In genomic region chr2:26507961-26508391, GRCm38 (mm10) we compare ENCODE assay signal across 9 mouse cellular contexts. TPM values are rescaled to one million over a fixed set of nuclear protein-coding genes. Genes with fewer than 3 reads are reported as not detected.
DNase-seq lines count a peak whose midpoint lies in the region; ATAC-seq and TF ChIP-seq lines count a peak whose summit lies in the region.
"Had no signal": no experiment of that assay in that cellular context is flagged by ENCODE, and none has a peak within 500 bp of the region (broad histone marks: within the 10 kb centered on the region; RNA-seq: fewer than 3 reads in every experiment).

No protein-coding gene starts in this region.

- H3K4me2 ChIP-seq in forebrain, embryonic 12.5 days: peak overlapping the region; percentile 25
- no peak overlapping the region for H3K4me2 ChIP-seq in forebrain, embryonic 14.5 days (ENCODE audit: low read length)
- H3K4me2 ChIP-seq in CH12.LX (ENCODE audit: insufficient read depth, low read depth, poor library complexity, severe bottlenecking): peak overlapping the region; percentile 48
- peak overlapping the region; percentile 30 for H3K4me2 ChIP-seq in heart, embryonic 12.5 days
- H3K4me2 ChIP-seq in limb, embryonic 14.5 days (replicated peaks; ENCODE audit: low read depth, low read length, severe bottlenecking): peak overlapping the region; percentile 38

- no peak overlapping the region for H3K4me3 ChIP-seq in forebrain, embryonic 12.5 days (replicated peaks)
- H3K4me3 ChIP-seq in forebrain, embryonic 14.5 days (ENCODE audit: low read depth, low read length): no peak overlapping the region
- no peak overlapping the region for H3K4me3 ChIP-seq in CH12.LX (replicated peaks in 1 of 3; ENCODE audit: low read depth in 2 of 3, low read length in 2 of 3, poor library complexity in 1 of 3)
- H3K4me3 ChIP-seq in heart, embryonic 12.5 days: no peak overlapping the region
- no peak overlapping the region for H3K4me3 ChIP-seq in limb, embryonic 14.5 days (replicated peaks; ENCODE audit: low read length)

- WGBS in forebrain, embryonic 12.5 days: 20% methylated on average over 6 of the region's 6 CpGs
- 23% methylated on average over 6 of the region's 6 CpGs for WGBS in forebrain, embryonic 14.5 days
- WGBS in heart, embryonic 12.5 days: 11% methylated on average over 6 of the region's 6 CpGs
- 2% methylated on average over 6 of the region's 6 CpGs for WGBS in limb, embryonic 14.5 days

- intact Hi-C loops in gastrocnemius, postnatal 14 days (cut with DNase I; ENCODE audit: low total_unique reads): no loop called here

- TF ChIP-seq POLR2A in CH12.LX (IDR thresholded peaks at IDR 0.05; ENCODE audit: low read depth, low read length): no peak
- TF ChIP-seq POLR2A in limb, embryonic 14.5 days (IDR thresholded peaks at IDR 0.05; ENCODE audit: borderline replicate concordance, extremely low read depth, insufficient read depth, insufficient read length): no peak

- no peak for ATAC-seq in forebrain, embryonic 12.5 days (ENCODE audit: low FRiP score)
- no peak for ATAC-seq in forebrain, embryonic 14.5 days
- no peak for ATAC-seq in heart, embryonic 12.5 days (ENCODE audit: insufficient number of reproducible peaks, low FRiP score)
- peak; percentile 23 for ATAC-seq in limb, embryonic 14.5 days (ENCODE audit: low FRiP score, low read depth)
- no peak for ATAC-seq in frontal cortex, adult (ENCODE audit: low TSS enrichment)
- ATAC-seq in monocyte, adult 5-6 weeks (replicated peaks; ENCODE audit: insufficient number of reproducible peaks, low FRiP score, low TSS enrichment, poor library complexity, severe bottlenecking): no peak

- TF ChIP-seq CTCF in CH12.LX (conservative IDR thresholded peaks at IDR 0.05 in 1 of 2, IDR thresholded peaks at IDR 0.05 in 1 of 2; ENCODE audit: low read depth in 2 of 2, low read length in 2 of 2): no peak

- peaks cover 4% of the 10 kb centered on the region; the same call in 1 of the 2 replicates for H3K27me3 ChIP-seq in forebrain, embryonic 12.5 days
- H3K27me3 ChIP-seq in forebrain, embryonic 14.5 days (replicated peaks; ENCODE audit: control insufficient read depth, insufficient read depth, low read length): no peaks in the 10 kb centered on the region
- peaks cover 10% of the 10 kb centered on the region for H3K27me3 ChIP-seq in CH12.LX (replicated peaks)
- H3K27me3 ChIP-seq in heart, embryonic 12.5 days (replicated peaks): peaks cover 9% of the 10 kb centered on the region
- H3K27me3 ChIP-seq in limb, embryonic 14.5 days (ENCODE audit: control insufficient read depth, insufficient read depth, low read length): no peaks in the 10 kb centered on the region

- H3K27ac ChIP-seq in forebrain, embryonic 12.5 days: peak overlapping the region; percentile 66; the same call in 1 of the 2 replicates
- no peak overlapping the region for H3K27ac ChIP-seq in forebrain, embryonic 14.5 days (ENCODE audit: low read depth, low read length)
- H3K27ac ChIP-seq in CH12.LX (ENCODE audit: insufficient read depth, low read depth): no peak overlapping the region
- H3K27ac ChIP-seq in heart, embryonic 12.5 days (ENCODE audit: poor library complexity, severe bottlenecking): peak overlapping the region; percentile 77
- peak overlapping the region; percentile 91 for H3K27ac ChIP-seq in limb, embryonic 14.5 days (replicated peaks; ENCODE audit: low read depth, low read length)

- TF ChIP-seq EP300 in CH12.LX (IDR thresholded peaks at IDR 0.05; ENCODE audit: low read length): no peak

- no peaks in the 10 kb centered on the region for H3K9me3 ChIP-seq in forebrain, embryonic 12.5 days
- H3K9me3 ChIP-seq in forebrain, embryonic 14.5 days (replicated peaks; ENCODE audit: control insufficient read depth, low read length): no peaks in the 10 kb centered on the region
- H3K9me3 ChIP-seq in CH12.LX (replicated peaks; ENCODE audit: low read length): no peaks in the 10 kb centered on the region
- H3K9me3 ChIP-seq in heart, embryonic 12.5 days (replicated peaks): no peaks in the 10 kb centered on the region
- H3K9me3 ChIP-seq in limb, embryonic 14.5 days (ENCODE audit: control insufficient read depth, low read length): no peaks in the 10 kb centered on the region

- H3K4me1 ChIP-seq in forebrain, embryonic 12.5 days: peaks cover 57% of the 10 kb centered on the region
- peaks cover 12% of the 10 kb centered on the region for H3K4me1 ChIP-seq in forebrain, embryonic 14.5 days (ENCODE audit: control insufficient read depth, insufficient read depth, low read length)
- H3K4me1 ChIP-seq in CH12.LX (ENCODE audit: control insufficient read depth in 1 of 2, insufficient read depth in 2 of 2): peaks cover 30 to 67% of the 10 kb centered on the region in 2 experiments
- peaks cover 39% of the 10 kb centered on the region for H3K4me1 ChIP-seq in heart, embryonic 12.5 days (replicated peaks)
- H3K4me1 ChIP-seq in limb, embryonic 14.5 days (ENCODE audit: control insufficient read depth, insufficient read depth, low read length): peaks cover 41% of the 10 kb centered on the region

- no peak overlapping the region for H3K9ac ChIP-seq in forebrain, embryonic 12.5 days
- H3K9ac ChIP-seq in forebrain, embryonic 14.5 days (ENCODE audit: low read length): no peak overlapping the region
- H3K9ac ChIP-seq in CH12.LX (ENCODE audit: insufficient read depth, low read depth): peak overlapping the region; percentile 74
- no peak overlapping the region; the same call in 1 of the 2 replicates for H3K9ac ChIP-seq in heart, embryonic 12.5 days
- H3K9ac ChIP-seq in limb, embryonic 14.5 days (ENCODE audit: low read depth, low read length, severe bottlenecking): peak overlapping the region; percentile 38; the same call in 1 of the 2 replicates

- no peak for TF ChIP-seq RAD21 in CH12.LX (IDR thresholded peaks at IDR 0.05; ENCODE audit: low read depth, low read length)

- in situ Hi-C loops in CH12.LX (cut with MboI; ENCODE audit: low pct_ligation_motif_present, low pct_unique_long_range_greater_than_20kb, low sequenced_read_pairs): loop anchor here (5.0 kb wide), 1 partner anchor 39 kb away; no protein-coding TSS in a partner anchor

- no peak for DNase-seq in forebrain, embryonic 14.5 days (ENCODE audit: low spot score)
- DNase-seq in CH12.LX (ENCODE audit: extremely low read depth): no peak
- DNase-seq in limb, embryonic 14.5 days (ENCODE audit: low spot score): peak; percentile 43
- DNase-seq in gastrocnemius, postnatal 14 days: no peak
- DNase-seq: left cerebral cortex, postnatal 4 days had no signal

- H3K79me2 ChIP-seq in CH12.LX (replicated peaks; ENCODE audit: control insufficient read depth, extremely low read depth, insufficient read depth, poor library complexity, severe bottlenecking): no peaks in the 10 kb centered on the region

- H3K36me3 ChIP-seq in forebrain, embryonic 12.5 days (replicated peaks): no peaks in the 10 kb centered on the region
- no peaks in the 10 kb centered on the region for H3K36me3 ChIP-seq in forebrain, embryonic 14.5 days (ENCODE audit: control insufficient read depth, insufficient read depth, low read length)
- no peaks in the 10 kb centered on the region for H3K36me3 ChIP-seq in CH12.LX (replicated peaks in 1 of 2; ENCODE audit: control insufficient read depth in 1 of 2, insufficient read depth in 1 of 2, low read length in 1 of 2)
- no peaks in the 10 kb centered on the region for H3K36me3 ChIP-seq in heart, embryonic 12.5 days
- no peaks in the 10 kb centered on the region for H3K36me3 ChIP-seq in limb, embryonic 14.5 days (ENCODE audit: control insufficient read depth, insufficient read depth, low read length)

- dilution Hi-C loops in CH12.LX (cut with MboI; ENCODE audit: extremely low pct_ligation_motif_present, extremely low pct_unique_long_range_greater_than_20kb, low sequenced_read_pairs): no loop called here

TF ChIP-seq in CH12.LX, 34 proteins besides CTCF, POLR2A, EP300 and RAD21 (continues in another document):
- TF ChIP-seq CHD1 (IDR thresholded peaks at IDR 0.05; ENCODE audit: low read depth, low read length): 0 out of 2 replicates have a peak, but pooled peaks have one; percentile 32
- TF ChIP-seq UBTF (IDR thresholded peaks at IDR 0.05; ENCODE audit: low read depth, low read length): no peak
- TF ChIP-seq ZMIZ1 (IDR thresholded peaks at IDR 0.05; ENCODE audit: low read depth, low read length): no peak
- no peak for TF ChIP-seq NELFE (IDR thresholded peaks at IDR 0.05; ENCODE audit: low read depth, low read length)
- no peak for TF ChIP-seq ETS1 (conservative IDR thresholded peaks at IDR 0.05; ENCODE audit: low read depth, low read length)
- no peak for TF ChIP-seq USF2 (conservative IDR thresholded peaks at IDR 0.05; ENCODE audit: low read depth, low read length)
- no peak for TF ChIP-seq ZKSCAN1 (IDR thresholded peaks at IDR 0.05; ENCODE audit: borderline replicate concordance, low read depth, low read length)
- TF ChIP-seq KAT2A (IDR thresholded peaks at IDR 0.05; ENCODE audit: insufficient replicate concordance, low read length): no peak
- TF ChIP-seq PAX5 (IDR thresholded peaks at IDR 0.05; ENCODE audit: low read length): no peak
- no peak for TF ChIP-seq RCOR1 (conservative IDR thresholded peaks at IDR 0.05; ENCODE audit: low read depth, low read length)
- no peak for TF ChIP-seq ZC3H11A (IDR thresholded peaks at IDR 0.05; ENCODE audit: low read depth, low read length)
- TF ChIP-seq CHD2 (IDR thresholded peaks at IDR 0.05; ENCODE audit: low read length): no peak
- TF ChIP-seq MAFK (IDR thresholded peaks at IDR 0.05; ENCODE audit: insufficient replicate concordance, low read length): no peak
- no peak for TF ChIP-seq MXI1 (IDR thresholded peaks at IDR 0.05; ENCODE audit: low read depth, low read length)
- no peak for TF ChIP-seq MAX (IDR thresholded peaks at IDR 0.05; ENCODE audit: low read length)
- TF ChIP-seq IRF4 (IDR thresholded peaks at IDR 0.05; ENCODE audit: low read depth, low read length): no peak
- no peak for TF ChIP-seq POLR2AphosphoS2 (IDR thresholded peaks at IDR 0.05; ENCODE audit: low read depth, low read length)
- peak; percentile 2; the same call in 1 of the 2 replicates for TF ChIP-seq ZNF384 (IDR thresholded peaks at IDR 0.05; ENCODE audit: low read depth, low read length)
- TF ChIP-seq JUND (conservative IDR thresholded peaks at IDR 0.05; ENCODE audit: low read depth, low read length): no peak

RNA-seq across cellular contexts. Expression of gene Notch1, which starts 8.5 kb away (rescaled TPM):
- 49.5 and 61.8 TPM in 2 replicates for polyA plus RNA-seq in forebrain, embryonic 12.5 days (2016; fragmentation: Nextera tagmentation; extraction: Ambion mirVana)
- 30.3 and 32.3 TPM in 2 replicates for polyA plus RNA-seq in forebrain, embryonic 14.5 days (2014; fragmentation: Nextera tagmentation; extraction: Ambion mirVana)
- total RNA-seq in CH12.LX (2012; rRNA removed) (11.4 and 13.1 TPM in 2 replicates), CH12.LX (2014; rRNA removed) (0.86 and 0.98 TPM in 2 replicates)
- polyA plus RNA-seq in CH12.LX (2012; ENCODE audit: insufficient read length, low read depth): 2.7 and 3.8 TPM in 2 replicates
- 20.4 TPM in 2 replicates for polyA plus RNA-seq in heart, embryonic 12.5 days (2016; fragmentation: Nextera tagmentation; extraction: Ambion mirVana)
- polyA plus RNA-seq in limb, embryonic 14.5 days (2012; rRNA removed): 28.1 and 40.2 TPM in 2 replicates
- polyA plus RNA-seq in limb, embryonic 14.5 days (2014; fragmentation: Nextera tagmentation; extraction: Ambion mirVana): 44.5 and 47.0 TPM in 2 replicates
- 10 to 100 TPM; 17.1 to 18.9 TPM for total RNA-seq in gastrocnemius, postnatal 14 days (2021)
- 11.6 to 22.2 TPM (median 13.8 TPM) in 3 replicates for total RNA-seq in monocyte, adult 5-6 weeks (2017)

Comparison
In these comparisons a context has a peak if more than half of its experiments do, and no peak if none do; other contexts are left out.
1. H3K27ac ChIP-seq: peak in forebrain, embryonic 12.5 days (single experiment), heart, embryonic 12.5 days (single experiment) and limb, embryonic 14.5 days (single experiment); none in forebrain, embryonic 14.5 days (single experiment) and CH12.LX (single experiment).
2. H3K9ac ChIP-seq: peak in CH12.LX (single experiment) and limb, embryonic 14.5 days (single experiment); none in forebrain, embryonic 12.5 days (single experiment), forebrain, embryonic 14.5 days (single experiment) and heart, embryonic 12.5 days (single experiment).